Mouse (Mus musculus) spleen, postnatal 36 days (tissue): Measurements from ENCODE around the gene Nceh1.
"Not testable (repeated sequence)": the region's sequence is repeated elsewhere in the genome, so short reads cannot be mapped to it uniquely, and the experiment has no call there.

ENCODE experiments used
- DNase-seq, 2 experiments: peaks; one replicate each; pipeline ENCODE4 v3.0.0; 2022; ENCODE audit warnings: low spot score in 2 of 2, mixed read lengths in 1 of 2

The Nceh1 gene

DNA sequence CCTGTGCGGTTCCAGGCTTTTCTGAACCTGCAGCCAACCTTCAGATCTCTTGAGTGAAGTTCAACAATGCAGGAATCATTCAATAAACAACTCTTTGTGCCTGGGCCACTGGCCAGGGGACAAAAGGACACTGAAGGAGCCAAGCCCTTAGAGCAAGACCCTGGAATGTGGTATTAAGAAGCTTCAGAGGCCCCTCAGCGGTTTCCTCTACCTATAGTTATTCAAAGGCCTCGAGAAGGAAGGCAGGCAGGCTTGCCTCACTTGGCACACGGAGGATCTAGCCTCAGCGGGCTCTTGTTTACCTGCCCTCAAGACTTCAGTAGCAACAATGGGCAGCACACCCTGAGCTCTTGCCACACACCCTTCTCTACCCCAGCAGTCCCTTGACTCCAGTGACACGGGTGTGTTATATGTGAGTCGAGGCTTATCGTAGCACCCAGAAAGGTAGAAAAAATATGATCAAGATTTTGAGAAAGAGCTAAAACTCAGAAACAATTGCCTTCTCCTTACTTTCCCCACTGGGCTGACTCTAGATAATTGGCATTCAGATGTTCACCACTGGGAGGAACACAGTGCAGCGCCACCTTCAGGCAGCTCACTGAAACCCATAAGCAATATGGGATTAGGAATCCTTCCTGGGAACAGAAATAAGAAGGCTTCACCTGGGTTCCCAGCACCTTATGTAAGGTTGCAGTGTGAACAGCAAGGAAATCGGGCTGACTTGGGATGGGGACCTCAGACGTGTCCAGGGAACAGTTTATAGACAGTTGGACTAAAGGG, 46.0 kb downstream of the Nceh1 start:
- no peak for DNase-seq

DNA sequence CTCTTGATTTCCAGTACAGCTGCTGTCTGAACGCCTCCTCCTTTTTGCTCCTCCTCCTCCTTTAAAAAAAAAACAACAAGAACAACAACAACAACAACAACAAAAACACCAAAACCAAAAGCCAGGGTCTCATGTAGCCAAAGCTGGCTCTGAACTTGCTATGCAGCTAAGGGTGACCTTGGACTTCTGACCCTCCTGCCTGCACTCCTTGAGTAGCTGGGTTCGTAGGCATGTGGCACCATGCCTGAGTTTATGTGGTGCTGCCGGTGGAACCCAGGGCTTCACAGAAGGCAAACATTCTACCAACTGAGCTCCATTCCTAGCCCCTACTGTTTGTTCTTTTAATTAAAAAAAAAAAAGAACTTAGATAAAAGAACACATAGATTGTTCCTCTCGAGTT, 50.6 kb downstream of the Nceh1 start:
- DNase-seq, result no peak

DNA sequence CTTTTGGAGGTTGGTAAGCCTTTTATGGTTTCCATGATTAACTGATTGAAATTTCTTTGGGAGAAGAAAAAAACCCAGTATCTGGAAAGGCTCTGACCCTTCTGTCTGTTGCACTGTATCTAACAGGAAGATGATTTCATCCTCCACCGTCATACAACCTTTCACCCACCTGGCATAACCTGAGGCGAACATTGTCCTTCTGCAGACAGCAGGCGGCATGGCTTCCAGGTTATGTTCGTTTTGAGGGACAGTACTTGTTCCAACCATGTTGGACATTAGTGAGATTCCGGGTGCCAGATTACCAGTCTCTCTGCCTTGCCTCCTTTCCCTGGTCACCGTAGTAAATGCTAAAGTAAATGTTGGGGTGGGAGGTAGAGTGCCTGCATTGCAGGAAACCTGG, 51.1 kb downstream of the Nceh1 start:
- no peak for DNase-seq

DNA sequence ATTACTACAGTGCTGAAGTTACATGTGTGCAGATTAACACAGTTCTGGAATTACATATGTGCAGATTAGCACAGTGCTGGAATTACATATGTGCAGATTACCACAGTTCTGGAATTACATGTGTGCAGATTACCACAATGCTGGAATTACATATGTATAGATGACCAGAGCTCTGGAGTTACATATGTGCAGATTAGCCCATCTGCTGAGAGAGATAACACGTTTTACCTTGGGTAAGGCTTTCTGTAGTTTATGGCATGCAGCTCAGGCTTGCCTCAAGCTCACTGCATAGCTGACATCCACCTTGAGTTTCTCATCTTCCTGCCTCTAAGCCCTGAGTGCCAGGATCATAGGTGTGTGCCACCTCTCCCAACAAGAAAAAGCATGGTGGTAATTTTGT, 52.2 kb downstream of the Nceh1 start:
- no peak for DNase-seq

DNA sequence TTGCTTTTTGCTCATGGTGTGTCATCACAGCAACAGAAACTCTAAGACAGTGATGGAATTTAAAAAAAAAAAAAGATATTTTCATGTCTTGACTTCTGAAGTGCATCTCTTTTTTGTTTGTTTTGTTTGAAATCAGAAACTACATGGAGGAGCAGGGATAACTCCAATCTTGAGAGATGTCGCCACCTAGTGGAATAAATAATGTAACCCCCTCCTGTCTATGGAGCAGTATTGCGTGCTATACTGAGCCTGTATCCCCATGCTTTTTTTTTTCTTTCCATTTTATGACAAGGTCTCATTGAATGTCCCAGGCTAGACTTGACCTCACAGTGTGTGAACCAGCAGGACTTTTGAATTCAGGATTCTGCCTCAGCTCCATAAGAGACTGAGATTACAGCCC, 54.5 kb downstream of the Nceh1 start:
- DNase-seq, result peak; percentile 17 to 53

DNA sequence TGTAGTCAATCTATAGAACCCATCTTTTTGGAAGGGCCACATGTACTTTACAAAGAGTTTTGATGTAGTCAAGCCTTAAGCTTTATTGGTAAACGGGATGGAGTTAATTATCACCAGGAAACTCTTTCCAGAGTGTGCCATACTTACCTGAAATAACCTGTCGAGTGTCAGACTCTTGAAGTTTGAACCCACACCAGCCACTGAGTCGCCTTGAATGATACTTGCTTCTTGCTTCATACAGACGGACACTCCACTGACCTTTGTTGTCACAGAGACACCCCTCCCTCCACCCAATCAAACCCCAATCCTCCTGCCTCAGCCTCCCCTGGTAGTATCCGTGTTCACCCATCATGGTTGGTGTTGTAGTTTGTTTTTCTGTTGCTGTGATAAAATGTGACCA, 55.8 kb downstream of the Nceh1 start:
- no peak for DNase-seq

DNA sequence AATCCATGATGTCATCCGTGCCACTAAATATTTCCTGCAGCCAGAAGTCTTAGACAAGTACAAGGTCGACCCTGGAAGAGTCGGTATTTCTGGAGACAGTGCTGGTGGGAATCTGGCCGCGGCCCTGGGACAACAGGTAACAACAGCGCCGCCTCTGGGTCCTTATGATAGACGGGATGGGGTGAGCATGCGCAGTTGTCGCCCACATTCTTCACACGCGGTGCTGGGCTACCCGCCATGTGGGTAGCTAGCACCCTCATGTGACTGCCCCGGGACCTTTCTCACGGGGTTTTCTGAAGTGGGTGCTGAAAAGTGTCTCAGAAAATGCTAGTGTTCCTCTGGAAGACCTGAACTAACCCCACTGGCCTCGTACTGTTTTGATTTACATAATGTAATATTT, 56.8 kb downstream of the Nceh1 start:
- no peak for DNase-seq

DNA sequence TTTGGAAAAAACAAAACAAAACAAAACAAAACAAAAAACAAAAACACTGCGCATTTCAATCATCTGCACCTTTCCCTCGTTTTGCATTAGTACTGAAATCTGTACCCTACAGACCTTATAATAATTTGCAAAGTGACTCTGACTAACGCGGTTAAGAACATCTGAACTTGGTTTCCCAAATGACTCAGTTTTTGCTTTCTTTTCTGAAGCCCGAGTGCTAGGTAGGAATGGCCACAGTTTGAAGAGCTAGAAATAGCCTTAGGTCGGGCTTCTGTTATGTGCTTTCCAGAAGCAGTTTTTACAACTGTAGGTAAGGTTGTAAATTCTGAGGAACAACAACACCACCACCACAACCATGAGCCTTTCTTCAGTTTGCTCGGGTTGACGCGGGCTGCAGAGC, 59.1 kb downstream of the Nceh1 start:
- no peak for DNase-seq

DNA sequence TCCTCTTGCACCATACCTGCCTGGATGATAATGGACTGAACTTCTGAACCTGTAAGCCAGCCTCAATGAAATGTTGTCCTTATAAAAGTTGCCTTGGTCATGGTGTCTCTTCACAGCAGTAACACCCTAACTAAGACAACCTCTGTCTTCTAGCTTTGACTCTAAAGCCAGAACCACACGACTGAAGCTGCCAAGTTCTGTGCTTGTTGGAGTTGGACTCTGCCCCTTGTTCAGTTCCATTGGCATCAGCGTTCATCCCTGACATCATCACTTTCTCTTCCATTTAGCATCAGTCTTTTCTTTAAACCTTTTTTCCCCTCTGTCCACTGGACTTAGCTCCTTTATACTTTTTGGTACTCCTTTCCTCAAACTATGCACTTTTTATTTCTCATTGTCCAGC, 63.4 kb downstream of the Nceh1 start:
- no peak for DNase-seq

DNA sequence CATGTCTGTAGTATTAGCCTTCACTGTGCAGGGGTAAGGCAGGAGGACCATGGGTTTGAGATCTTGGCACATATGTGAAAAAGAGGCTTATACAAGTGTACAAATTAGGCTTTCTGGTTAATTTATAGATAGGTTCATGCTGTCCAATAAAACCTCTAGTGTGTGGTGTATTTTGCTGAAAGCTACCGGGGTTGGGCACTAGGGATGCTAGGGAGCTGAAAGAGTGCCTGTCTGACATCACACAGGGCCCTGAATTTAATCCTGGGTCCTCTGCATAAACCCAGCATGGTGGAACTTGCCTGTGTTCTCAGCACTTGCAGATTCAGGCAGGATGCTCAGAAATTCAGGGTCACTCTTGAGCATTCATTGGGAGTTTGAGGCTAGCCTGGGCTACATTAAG, 65.0 kb downstream of the Nceh1 start:
- DNase-seq, result no peak

DNA sequence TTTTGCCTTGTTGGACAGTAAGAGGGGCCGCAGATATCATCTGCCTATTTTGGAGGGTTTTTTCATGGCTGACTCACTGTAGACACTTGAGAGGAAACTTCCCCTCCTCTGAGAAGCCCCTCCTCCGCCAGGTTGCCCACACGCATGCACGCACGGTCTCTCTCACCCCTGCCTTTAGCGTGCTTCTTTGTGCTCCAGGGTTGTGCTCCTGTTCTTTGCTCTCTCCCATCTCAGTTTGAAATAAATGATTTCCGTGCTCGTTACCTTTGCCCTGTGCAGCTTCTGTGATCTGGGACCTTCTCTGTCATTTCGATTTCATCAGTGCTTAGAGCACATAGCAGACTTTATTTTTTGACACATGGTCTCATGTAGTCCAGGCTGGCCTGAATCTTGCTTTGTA, 66.3 kb downstream of the Nceh1 start:
- DNase-seq, result no peak

DNA sequence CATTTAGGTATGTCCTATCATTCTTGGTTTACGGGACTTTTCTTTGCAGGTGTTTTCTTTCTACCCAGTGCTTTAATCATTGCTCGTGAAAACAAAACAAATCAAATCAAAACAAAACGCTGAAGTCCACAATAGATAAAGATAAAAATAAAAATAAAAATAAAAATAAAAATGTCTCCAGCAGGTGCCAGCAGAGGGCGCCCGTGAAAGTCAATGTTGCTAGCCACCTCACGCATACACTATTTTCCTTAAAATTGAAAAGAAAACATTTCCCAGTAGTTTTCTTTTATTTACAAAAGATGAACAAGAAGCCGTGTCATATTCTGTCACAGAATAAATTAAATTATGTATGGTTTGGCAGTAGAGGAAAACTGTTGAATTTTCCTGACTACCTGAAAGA, 68.2 kb downstream of the Nceh1 start:
- DNase-seq, result no peak

DNA sequence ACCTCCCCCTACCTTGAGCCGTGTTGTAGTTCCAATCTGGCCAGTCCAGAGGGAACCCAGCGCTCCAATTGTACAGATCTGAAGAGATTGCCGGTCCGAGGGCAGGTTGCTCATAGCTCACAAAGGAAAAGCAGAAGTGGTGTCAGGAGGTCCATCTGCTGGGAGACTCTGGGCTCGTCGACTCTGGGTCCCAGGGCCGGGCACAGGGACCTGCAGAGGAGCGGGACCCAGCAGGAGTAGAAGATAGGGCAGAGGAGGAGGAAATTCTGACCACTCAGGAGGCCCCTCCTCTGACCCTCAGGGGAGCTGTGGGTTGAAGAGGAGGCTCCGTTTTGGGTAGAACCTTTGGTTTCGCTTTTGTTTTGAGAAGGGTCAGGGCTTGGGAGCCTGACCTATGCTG, 75.7 kb downstream of the Nceh1 start:
- no peak for DNase-seq

DNA sequence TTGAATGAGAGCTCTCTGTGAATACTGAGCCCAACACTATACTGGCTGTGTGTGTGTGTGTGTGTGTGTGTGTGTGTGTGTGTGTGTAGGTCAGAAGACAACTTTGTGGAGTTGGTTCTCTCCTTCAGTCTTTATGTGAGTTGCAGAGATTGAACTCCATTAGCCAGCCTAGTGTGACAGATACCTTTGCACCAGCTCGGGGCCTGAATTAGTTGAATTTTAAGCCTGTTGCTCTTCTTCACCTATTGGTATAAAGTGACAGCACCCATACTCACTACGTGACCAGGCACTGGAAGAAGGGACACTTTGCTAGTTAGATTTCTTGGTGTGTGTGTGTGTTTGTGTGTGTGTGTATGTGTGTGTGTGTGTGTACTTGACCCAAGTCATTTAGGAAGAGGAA, 77.6 kb downstream of the Nceh1 start:
- no peak for DNase-seq

DNA sequence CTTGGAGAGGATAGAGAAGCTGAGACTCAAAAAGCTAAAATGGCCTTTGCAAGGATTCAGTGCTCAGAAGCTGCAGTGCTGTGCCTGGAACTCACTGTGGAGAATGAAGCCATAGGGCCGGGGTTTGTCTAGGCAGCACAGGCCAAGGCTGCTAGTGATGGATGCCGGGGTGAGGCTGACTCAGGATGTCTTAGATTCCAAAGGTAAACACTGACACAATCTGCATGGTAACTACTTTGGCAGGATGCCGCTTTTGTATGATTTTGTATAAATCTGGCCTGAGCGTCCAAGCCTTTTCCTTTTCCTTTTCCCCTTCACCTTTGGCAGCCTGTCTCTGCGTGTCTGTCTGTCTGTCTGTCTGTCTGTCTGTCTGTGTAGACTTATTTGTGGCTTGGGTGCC, 84.6 kb downstream of the Nceh1 start:
- no peak for DNase-seq

DNA sequence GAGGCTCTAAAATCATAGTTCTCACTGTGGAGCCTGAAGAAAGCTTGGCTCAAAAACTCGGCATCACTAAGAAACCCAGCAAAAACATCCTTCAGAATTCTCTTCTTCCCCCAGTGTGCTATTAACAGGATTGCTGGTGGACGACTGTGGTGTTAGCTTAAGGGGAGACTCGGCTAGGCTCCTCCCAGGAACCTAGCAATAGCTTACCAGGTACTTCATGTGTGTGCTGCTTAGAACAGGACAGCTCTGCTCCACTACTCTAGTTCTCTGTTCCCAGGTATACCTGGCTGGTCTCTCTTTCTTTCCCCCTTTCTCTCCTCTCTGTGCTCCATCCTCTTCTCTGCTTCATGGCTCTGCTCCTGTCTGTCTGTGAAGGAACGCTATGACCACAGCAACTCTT, 85.1 kb downstream of the Nceh1 start:
- DNase-seq, result no peak

DNA sequence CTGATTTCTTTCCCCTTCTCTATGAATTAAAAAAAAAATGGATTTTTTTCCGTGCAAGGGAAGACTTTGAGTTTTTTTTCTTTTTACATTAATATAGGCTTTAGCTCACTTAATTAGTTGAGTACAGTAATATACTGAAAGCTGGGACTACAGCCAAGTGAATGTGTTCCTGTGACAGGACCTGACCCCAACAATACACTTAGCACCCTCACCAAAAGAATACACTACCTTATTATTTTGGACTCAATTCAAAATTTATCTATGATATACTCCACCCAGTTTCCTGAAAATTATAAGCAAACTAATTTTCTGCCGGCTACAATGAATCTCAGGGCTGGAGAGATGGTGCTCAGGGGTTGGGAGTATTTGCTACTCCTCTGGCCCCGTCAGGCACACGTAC, 86.4 kb downstream of the Nceh1 start:
- no peak for DNase-seq

DNA sequence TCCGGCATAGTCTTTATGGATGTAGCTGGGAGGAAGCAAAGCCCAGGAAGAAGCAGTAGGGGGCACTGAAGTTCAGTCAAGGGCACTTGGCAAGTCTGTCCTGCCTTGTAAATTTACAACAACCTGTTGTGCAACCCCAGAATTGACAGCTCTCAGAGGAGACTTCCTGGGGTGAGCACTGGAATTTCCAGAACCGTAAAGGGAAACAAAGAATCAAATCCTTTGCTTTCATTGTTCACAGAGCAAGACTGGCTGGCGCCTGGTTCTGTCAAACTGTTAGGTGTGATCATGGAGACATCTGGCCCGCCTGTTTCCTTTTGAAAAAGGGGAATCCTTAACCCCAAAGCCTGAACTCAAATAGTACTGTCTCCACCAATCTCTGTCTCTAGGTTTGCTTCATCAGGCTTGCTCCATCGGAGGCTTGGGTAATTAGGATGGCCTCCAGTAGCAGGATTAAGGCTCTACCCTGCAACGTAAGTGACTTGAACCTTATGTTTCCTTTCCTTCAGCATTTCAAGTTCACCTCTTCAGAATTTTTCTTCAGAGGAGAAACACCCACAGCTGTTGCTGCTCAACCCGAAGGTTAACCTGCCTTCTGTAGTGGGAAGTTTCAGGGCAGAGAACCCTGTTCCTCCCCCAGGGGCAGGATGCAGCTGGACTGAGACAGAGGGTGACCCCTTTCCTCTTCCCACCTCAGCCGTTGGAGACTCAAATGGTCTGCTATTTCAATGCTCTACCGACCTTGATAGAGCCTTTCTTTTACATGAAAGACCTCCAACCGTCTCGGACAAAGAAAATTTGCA, 87.6 kb downstream of the Nceh1 start:
- peak; percentile 31 to 44 for DNase-seq

DNA sequence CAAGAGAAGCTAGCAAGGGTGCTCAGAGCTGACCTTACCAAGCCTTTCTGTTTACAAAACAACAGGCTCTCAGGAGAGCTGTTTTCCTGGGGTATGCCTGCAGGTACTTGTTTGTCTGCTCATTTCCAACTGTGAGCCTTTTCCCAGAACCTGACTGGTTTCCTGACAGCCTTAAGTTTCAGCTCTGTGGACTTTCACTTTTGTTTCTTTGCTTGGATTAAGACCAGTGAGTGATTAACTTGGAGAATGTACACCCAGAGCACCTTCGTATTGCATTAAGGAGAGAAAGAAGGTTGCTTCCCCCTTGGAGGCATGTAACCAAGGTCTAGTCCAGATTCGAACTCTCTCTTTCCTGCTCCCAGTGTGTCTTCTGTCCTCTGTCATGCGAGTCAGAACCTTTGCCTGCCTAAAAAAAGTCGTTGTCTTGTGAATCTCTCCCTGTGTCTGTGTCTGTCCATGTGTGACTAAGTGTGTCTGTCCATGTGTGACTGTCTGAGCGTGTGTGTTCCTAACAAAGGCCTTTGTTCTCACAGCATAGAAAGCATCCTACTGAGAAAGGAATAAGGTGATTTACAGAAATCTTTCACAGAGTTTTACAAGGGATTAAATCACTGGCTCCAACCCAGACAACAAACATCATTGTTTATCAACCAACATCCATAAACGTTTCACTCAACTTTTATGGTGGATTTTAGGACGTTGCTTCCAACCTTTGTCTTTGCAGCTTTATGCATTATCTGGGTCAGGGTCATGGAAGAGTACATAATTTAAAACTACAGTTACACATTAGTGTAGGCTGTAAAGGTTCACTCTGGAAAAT, 90.4 kb downstream of the Nceh1 start:
- DNase-seq, result no peak

DNA sequence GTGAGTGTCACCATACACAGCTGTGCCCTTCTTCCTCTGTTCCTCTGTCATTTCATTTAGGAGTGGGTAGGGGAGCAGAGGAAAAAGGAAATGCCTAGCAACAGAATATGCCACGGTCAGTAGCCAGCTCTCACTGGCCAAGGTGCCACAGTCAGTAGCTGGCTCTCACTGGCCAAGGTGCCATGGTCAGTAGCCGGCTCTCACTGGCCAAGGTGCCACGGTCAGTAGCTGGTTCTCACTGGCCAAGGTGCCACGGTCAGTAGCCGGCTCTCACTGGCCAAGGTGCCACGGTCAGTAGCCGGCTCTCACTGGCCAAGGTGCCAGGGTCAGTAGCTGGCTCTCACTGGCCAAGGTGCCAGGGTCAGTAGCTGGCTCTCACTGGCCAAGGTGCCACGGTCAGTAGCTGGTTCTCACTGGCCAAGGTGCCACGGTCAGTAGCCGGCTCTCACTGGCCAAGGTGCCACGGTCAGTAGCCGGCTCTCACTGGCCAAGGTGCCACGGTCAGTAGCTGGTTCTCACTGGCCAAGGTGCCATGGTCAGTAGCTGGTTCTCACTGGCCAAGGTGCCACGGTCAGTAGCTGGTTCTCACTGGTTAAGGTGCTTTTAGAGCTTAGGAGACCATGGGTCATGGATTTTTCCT, 96.6 kb downstream of the Nceh1 start:
- not testable (repeated sequence) for DNase-seq

DNA sequence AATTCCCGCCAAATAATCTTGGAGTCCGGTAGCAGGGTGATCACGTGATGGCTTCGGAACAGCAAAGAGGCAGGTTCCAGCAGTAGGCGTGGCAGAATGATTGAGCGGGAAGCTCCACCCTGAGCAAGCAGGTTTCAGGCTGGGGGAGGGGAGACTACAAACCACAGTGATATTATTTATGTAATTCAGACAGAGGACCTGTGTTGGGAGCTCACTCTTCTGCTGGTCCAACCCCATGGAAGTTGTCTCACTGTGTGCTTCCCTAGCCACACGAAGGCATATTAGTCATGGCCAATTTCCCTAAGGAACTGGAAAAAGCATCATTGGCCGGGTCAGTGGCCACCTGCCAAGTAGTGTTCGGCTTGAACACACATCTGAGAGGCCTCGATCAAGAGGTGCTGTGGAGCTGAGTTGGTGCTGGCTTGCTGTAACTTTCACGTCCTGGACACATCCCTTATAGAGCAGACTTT, 97.5 kb downstream of the Nceh1 start:
- DNase-seq, result peak; percentile 37 to 52
